Mouse (Mus musculus): ENCODE results near the gene Atp6v0e.

GRCm38 (mm10) chr17:26635951-26636350, 27.1 kb upstream of the Atp6v0e start:
- no peak for TF ChIP-seq CTCF (IDR thresholded peaks at IDR 0.05; ENCODE audit: extremely low read depth, insufficient read depth, low read length)
- no peak for TF ChIP-seq POLR2A (IDR thresholded peaks at IDR 0.05; ENCODE audit: extremely low read depth, insufficient read depth, low read length)
